Mouse (Mus musculus) CH12.LX (cell line): ENCODE data around the gene Vamp9.

Experiments used
- MAX ChIP-seq: IDR thresholded peaks from 2 replicates; pipeline ENCODE4 v1.6.1; 2011; ENCODE audit warnings: low read length, improper control_type of control experiment
- MEF2A ChIP-seq: IDR thresholded peaks from 2 replicates; pipeline ENCODE4 v1.6.1; 2014; ENCODE audit warnings: low read depth, mild to moderate bottlenecking, inconsistent platforms, low read length, improper control_type of control experiment, borderline replicate concordance

- no peak for TF ChIP-seq MEF2A
- no peak for TF ChIP-seq MAX
These were observed 16.0 kb downstream of the Vamp9 start for GRCm38 (mm10) chr5:99922033-99922432.
